ENCODE assay signal across 8 mouse cellular contexts in the genomic region with DNA sequence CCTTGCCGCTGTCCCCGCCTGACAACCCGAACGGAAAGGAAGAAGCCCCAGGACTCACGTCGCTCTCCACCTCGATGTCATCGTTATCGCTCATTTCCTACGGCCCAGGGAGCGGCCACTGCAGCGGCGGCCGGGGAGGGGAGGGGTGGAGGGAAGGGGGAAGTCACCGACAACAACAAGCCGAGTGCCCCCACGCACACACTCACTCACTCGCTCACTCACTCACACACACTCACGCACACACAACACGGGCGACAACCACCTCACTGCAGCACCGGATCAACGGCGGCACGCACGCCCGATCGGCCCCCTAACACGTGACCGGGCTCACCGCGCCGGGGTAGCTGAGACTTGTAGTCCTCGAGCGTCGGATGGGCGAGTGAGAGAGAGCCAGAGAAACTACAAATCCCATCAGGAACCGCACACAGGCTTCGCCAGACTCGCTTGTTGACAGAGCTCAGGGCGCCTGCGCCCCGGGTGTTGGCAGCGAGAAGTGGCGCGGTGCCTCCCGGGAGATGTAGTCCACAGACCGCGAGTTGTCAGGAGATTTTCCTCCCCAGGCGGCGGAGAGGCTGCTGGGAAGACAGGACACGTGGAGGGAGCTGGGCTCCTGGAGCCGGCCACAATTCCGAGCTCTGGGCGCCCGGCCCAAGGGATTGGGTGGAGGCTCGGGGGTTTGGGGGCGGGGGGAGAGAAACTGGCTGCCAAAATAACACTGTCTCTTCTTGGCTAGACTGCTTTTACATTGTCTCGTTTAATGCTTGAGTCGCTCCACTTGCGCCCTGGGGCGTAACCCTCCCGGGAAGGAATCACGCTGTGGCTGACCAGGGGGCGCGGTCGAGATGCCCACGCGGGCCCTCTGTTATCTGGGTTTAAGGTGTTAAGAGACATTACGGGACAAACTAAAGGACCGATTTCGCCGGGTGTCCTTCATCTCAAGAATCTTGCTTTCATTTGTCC. TPM values are rescaled to one million over a fixed set of nuclear protein-coding genes. Genes with fewer than 3 reads are reported as not detected.
A peak's percentile ranks its signal among the peaks of the same experiment; 100 is the strongest.
DNase-seq lines count a peak whose midpoint lies in the region; ATAC-seq and TF ChIP-seq lines count a peak whose summit lies in the region.

A gene (minus strand): TSS at position 270 of the 960 bp plus-strand sequence.

- H3K4me3 ChIP-seq in embryonic facial prominence, embryonic 14.5 days (ENCODE audit: low read depth, low read length), result peak within 1 kb of the TSS; percentile 75
- H3K4me3 ChIP-seq in heart, adult 2 months, result peak within 1 kb of the TSS; percentile 71
- peak within 1 kb of the TSS; percentile 98 for H3K4me3 ChIP-seq in limb, embryonic 13.5 days
- peak within 1 kb of the TSS; percentile 96 for H3K4me3 ChIP-seq in midbrain, embryonic 16.5 days (ENCODE audit: low read depth, low read length)

- no peak for TF ChIP-seq CTCF in heart, adult 2 months (IDR thresholded peaks at IDR 0.05)

- peak; percentile 99 for ATAC-seq in embryonic facial prominence, embryonic 14.5 days (ENCODE audit: low read depth)
- ATAC-seq in limb, embryonic 13.5 days (ENCODE audit: low FRiP score, low read depth), result peak; percentile 99
- peak; percentile 100 for ATAC-seq in midbrain, embryonic 16.5 days

- peak; percentile 54; the same call in 1 of the 2 replicates for TF ChIP-seq EP300 in heart, adult 2 months (IDR thresholded peaks at IDR 0.05; ENCODE audit: insufficient read depth, low read depth, low read length)

- peak within 1 kb of the TSS; percentile 76 for H3K9ac ChIP-seq in embryonic facial prominence, embryonic 14.5 days (ENCODE audit: low read depth, low read length)
- peak within 1 kb of the TSS; percentile 79 for H3K9ac ChIP-seq in heart, adult 2 months (ENCODE audit: low read depth, low read length)
- peak within 1 kb of the TSS; percentile 91 for H3K9ac ChIP-seq in limb, embryonic 13.5 days
- H3K9ac ChIP-seq in midbrain, embryonic 16.5 days (ENCODE audit: low read depth, low read length), result peak within 1 kb of the TSS; percentile 86

- TF ChIP-seq POLR2A in heart, adult 2 months (IDR thresholded peaks at IDR 0.05; ENCODE audit: insufficient read depth, low read depth, low read length), result peak; percentile 94

- H3K36me3 ChIP-seq in embryonic facial prominence, embryonic 14.5 days (ENCODE audit: control insufficient read depth, insufficient read depth, low read length), result peaks cover 19% of the 10 kb centered on the region
- peaks cover 29% of the 10 kb centered on the region for H3K36me3 ChIP-seq in heart, adult 2 months (ENCODE audit: control insufficient read depth, insufficient read depth, low read length)
- peaks cover 30% of the 10 kb centered on the region for H3K36me3 ChIP-seq in limb, embryonic 13.5 days
- H3K36me3 ChIP-seq in midbrain, embryonic 16.5 days (ENCODE audit: control insufficient read depth, insufficient read depth, low read length), result no peaks in the 10 kb centered on the region; the same call in 1 of the 2 replicates

- under 1% methylated on average over 55 of the region's 73 CpGs for WGBS in embryonic facial prominence, embryonic 14.5 days
- under 1% methylated on average over 72 of the region's 73 CpGs for WGBS in heart, adult 2 months
- WGBS in limb, embryonic 13.5 days, result under 1% methylated on average over 72 of the region's 73 CpGs
- WGBS in midbrain, embryonic 16.5 days, result under 1% methylated on average over 65 of the region's 73 CpGs

- peaks cover 4% of the 10 kb centered on the region; the same call in 1 of the 2 replicates for H3K4me1 ChIP-seq in embryonic facial prominence, embryonic 14.5 days (ENCODE audit: control insufficient read depth, insufficient read depth, low read length)
- H3K4me1 ChIP-seq in heart, adult 2 months (ENCODE audit: control insufficient read depth, insufficient read depth, low read length), result peaks cover 3% of the 10 kb centered on the region
- H3K4me1 ChIP-seq in limb, embryonic 13.5 days, result peaks cover 7% of the 10 kb centered on the region
- H3K4me1 ChIP-seq in midbrain, embryonic 16.5 days (ENCODE audit: control insufficient read depth, insufficient read depth, low read length), result peaks cover 18% of the 10 kb centered on the region

- peak within 1 kb of the TSS; percentile 63; the same call in 1 of the 2 replicates for H3K27ac ChIP-seq in embryonic facial prominence, embryonic 14.5 days (replicated peaks; ENCODE audit: low read depth, low read length)
- peak within 1 kb of the TSS; percentile 88 for H3K27ac ChIP-seq in heart, adult 2 months
- H3K27ac ChIP-seq in limb, embryonic 13.5 days, result peak within 1 kb of the TSS; percentile 33; the same call in 1 of the 2 replicates
- peak within 1 kb of the TSS; percentile 79 for H3K27ac ChIP-seq in midbrain, embryonic 16.5 days (ENCODE audit: low read length)

- peak within 1 kb of the TSS; percentile 78 for H3K4me2 ChIP-seq in embryonic facial prominence, embryonic 14.5 days (ENCODE audit: low read depth, low read length)
- H3K4me2 ChIP-seq in limb, embryonic 13.5 days (replicated peaks), result peak within 1 kb of the TSS; percentile 85
- H3K4me2 ChIP-seq in midbrain, embryonic 16.5 days (ENCODE audit: low read length), result peak within 1 kb of the TSS; percentile 94

- H3K79me2 ChIP-seq in heart, adult 2 months (replicated peaks; ENCODE audit: control insufficient read depth, insufficient read depth, low read length), result peaks cover 6% of the 10 kb centered on the region; the same call in 1 of the 2 replicates

- H3K27me3 ChIP-seq in embryonic facial prominence, embryonic 14.5 days (replicated peaks; ENCODE audit: control insufficient read depth, insufficient read depth, low read length), result no peaks in the 10 kb centered on the region
- H3K27me3 ChIP-seq in heart, adult 2 months (ENCODE audit: control insufficient read depth, insufficient read depth, low read length), result no peaks in the 10 kb centered on the region
- H3K27me3 ChIP-seq in limb, embryonic 13.5 days, result no peaks in the 10 kb centered on the region
- H3K27me3 ChIP-seq in midbrain, embryonic 16.5 days (ENCODE audit: control insufficient read depth, insufficient read depth, low read depth, low read length), result no peaks in the 10 kb centered on the region

- H3K9me3 ChIP-seq in embryonic facial prominence, embryonic 14.5 days (ENCODE audit: control insufficient read depth, low read length), result no peaks in the 10 kb centered on the region
- no peaks in the 10 kb centered on the region for H3K9me3 ChIP-seq in limb, embryonic 13.5 days
- H3K9me3 ChIP-seq in midbrain, embryonic 16.5 days (replicated peaks; ENCODE audit: control insufficient read depth, low read length, poor library complexity, severe bottlenecking), result no peaks in the 10 kb centered on the region

- DNase-seq in 3T3-L1 (ENCODE audit: low read depth, low spot score), result peak; percentile 99
- DNase-seq in adrenal gland, postnatal 4 days (ENCODE audit: low spot score in 2 of 2), result peak; percentile 90 to 96
- peak; percentile 100 for DNase-seq in embryonic facial prominence, embryonic 14.5 days (ENCODE audit: low spot score)
- peak; percentile 98 to 100 for DNase-seq in heart, adult 2 months
- peak; percentile 99 for DNase-seq in kidney, adult 8-10 months
- DNase-seq in spleen, postnatal 10 days (ENCODE audit: low spot score in 2 of 2), result peak; percentile 89 to 98

- intact Hi-C loops in heart, adult 2 months (cut with DNase I), result loop anchor here (1.0 to 5.0 kb wide), 3 partner anchors 35 to 125 kb away; no protein-coding TSS in a partner anchor

RNA-seq across cellular contexts. Expression of the gene that starts here (rescaled TPM):
- total RNA-seq in adrenal gland, postnatal 4 days (2021), result 10 to 100 TPM; 69.5 to 71.9 TPM
- polyA plus RNA-seq in embryonic facial prominence, embryonic 14.5 days (2014; fragmentation: Nextera tagmentation; extraction: Ambion mirVana), result 37.1 and 39.3 TPM in 2 replicates
- 10 to 100 TPM; 65.6 to 76.2 TPM for total RNA-seq in heart, adult 2 months (2021)
- polyA plus RNA-seq in heart, adult 2 months (2012; rRNA removed), result 27.0 and 38.5 TPM in 2 replicates
- 13.7 and 15.2 TPM in 2 replicates for polyA plus RNA-seq in limb, embryonic 13.5 days (2015; fragmentation: Nextera tagmentation; extraction: Ambion mirVana)
- 18.4 and 21.7 TPM in 2 replicates for polyA plus RNA-seq in midbrain, embryonic 16.5 days (2015; fragmentation: Nextera tagmentation; extraction: Ambion mirVana)

Comparison
In these comparisons a context has a peak if more than half of its experiments do, and no peak if none do; other contexts are left out.
1. Peak in every context shown above with its lines: DNase-seq, ATAC-seq, H3K4me3 ChIP-seq and H3K27ac ChIP-seq.
2. H3K27ac ChIP-seq: peak in every context shown above with its lines; median percentile 88 in heart, adult 2 months; 79 in midbrain, embryonic 16.5 days; 63 in embryonic facial prominence, embryonic 14.5 days; 33 in limb, embryonic 13.5 days.